Mouse (Mus musculus) heart, postnatal 0 days (tissue): ENCODE measurements at regions not wholly inside any gene's neighbourhood (a gene's known extent, or its start where the extent isn't known, plus 50 kb on each side); places are given as distances from the start of the nearest gene placed in this dataset.
A peak's percentile ranks its signal among the peaks of the same experiment; 100 is the strongest.

Source experiments
- ATAC-seq: fragments of 200-750 bp; cut with Nextera tagmentation; 2 replicates; pipeline ENCODE4 v1.8.0; 2017; ENCODE audit warnings: low read depth, moderate number of reproducible peaks, moderate library complexity; ENCODE audit not compliant: insufficient read depth
- DNase-seq: peaks from one replicate; pipeline ENCODE4 v3.0.0-alpha.2; 2016; ENCODE audit warnings: low spot score
- H3K27ac ChIP-seq: fragments of 300-500 bp; sonication (generic); 2 replicates; pipeline ENCODE4 v1.5.1; 2014; ENCODE audit warnings: low read depth, mild to moderate bottlenecking
- H3K27me3 ChIP-seq: fragments of 300-500 bp; sonication (generic); 2 replicates; pipeline ENCODE4 v1.6.1; 2014; ENCODE audit warnings: low read length, mixed read lengths; ENCODE audit not compliant: control insufficient read depth, insufficient read depth
- H3K36me3 ChIP-seq: fragments of 300-500 bp; sonication (generic); replicated peaks from 2 replicates; pipeline ENCODE4 v1.6.1; 2014; ENCODE audit warnings: low read length, mixed read lengths; ENCODE audit not compliant: control insufficient read depth, insufficient read depth
- H3K4me1 ChIP-seq: fragments of 300-500 bp; sonication (generic); 2 replicates; pipeline ENCODE4 v1.6.1; 2014; ENCODE audit warnings: antibody characterized with exemption; ENCODE audit not compliant: control insufficient read depth, insufficient read depth
- H3K4me2 ChIP-seq: fragments of 300-500 bp; sonication (generic); 2 replicates; pipeline ENCODE4 v1.6.1; 2014; ENCODE audit warnings: low read depth, mild to moderate bottlenecking, low read length, moderate library complexity
- H3K4me3 ChIP-seq: fragments of 300-500 bp; sonication (generic); 2 replicates; pipeline ENCODE4 v1.5.1; 2014; ENCODE audit warnings: low read depth, low read length
- H3K9ac ChIP-seq: fragments of 300-500 bp; sonication (generic); replicated peaks from 2 replicates; pipeline ENCODE4 v1.6.1; 2014; ENCODE audit warnings: low read depth, low read length, mixed read lengths
- H3K9me3 ChIP-seq: fragments of 300-500 bp; sonication (generic); replicated peaks from 2 replicates; pipeline ENCODE4 v1.6.1; 2016; ENCODE audit warnings: low read length; ENCODE audit not compliant: control insufficient read depth
- CTCF ChIP-seq: IDR thresholded peaks from 2 replicates; pipeline ENCODE4 v1.5.1; 2016; ENCODE audit warnings: antibody characterized with exemption, control low read depth, low read depth
- EP300 ChIP-seq: IDR thresholded peaks from 2 replicates; pipeline ENCODE4 v1.6.1; 2016; ENCODE audit warnings: antibody characterized with exemption, low read depth
- whole genome bisulfite sequencing: fragments of 180-500 bp; shearing (Covaris S2); extraction: QIAGEN DNeasy Blood & Tissue Kit; methylation state at CpG from one replicate; pipeline ENCODE4 v1.1.7; 2014; 5-methylcytosine and 5-hydroxymethylcytosine counted together

GRCm38 (mm10) chr15:94024806-94025205, 429.1 kb upstream of the Prickle1 start:
- 52% methylated on average over 3 of the region's 3 CpGs for WGBS
- Histone ChIP-seq H3K9me3 (no peaks in the 10 kb centered on the region), H3K4me1 (peaks cover 35% of the 10 kb centered on the region), H3K4me3 (no peak overlapping the region), H3K36me3 (no peaks in the 10 kb centered on the region), H3K4me2 (no peak overlapping the region), H3K27me3 (no peaks in the 10 kb centered on the region), H3K27ac (peak overlapping the region; percentile 58; the same call in 1 of the 2 replicates), H3K9ac (no peak overlapping the region)
- TF ChIP-seq CTCF, result no peak
- no peak for TF ChIP-seq EP300
- no peak for ATAC-seq
- no peak for DNase-seq

DNA sequence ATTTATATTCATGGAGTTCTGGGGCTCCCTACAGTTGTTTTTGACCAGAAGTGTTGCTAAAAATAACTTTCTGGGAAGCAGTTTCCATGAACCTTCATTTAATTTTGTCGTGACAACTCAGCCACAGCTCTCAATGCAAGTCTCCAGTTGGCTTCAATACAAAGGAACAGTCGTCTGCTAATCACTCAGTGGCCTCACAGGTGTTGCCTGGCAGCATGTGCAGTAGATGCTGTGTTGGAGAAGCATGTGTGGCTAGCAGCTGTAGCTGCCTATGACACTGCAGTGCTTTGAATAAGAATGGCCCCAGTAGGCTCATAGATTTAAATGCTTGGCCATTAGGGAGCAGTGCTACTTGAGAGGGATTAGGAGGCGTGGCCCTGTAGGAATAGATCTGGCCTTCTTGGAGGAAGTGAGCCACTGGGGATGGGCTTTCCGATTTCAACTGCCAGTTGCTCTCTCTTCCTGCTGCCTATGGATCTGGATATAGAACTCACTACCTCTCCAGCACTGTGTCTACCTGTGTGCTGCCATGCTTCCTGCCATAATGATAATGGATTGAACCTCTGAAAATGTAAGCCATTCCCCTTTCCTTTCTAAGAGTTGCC, 428.5 kb upstream of the Prickle1 start:
- Histone ChIP-seq H3K4me3 (no peak overlapping the region), H3K27ac (peak overlapping the region; percentile 58), H3K27me3 (no peaks in the 10 kb centered on the region), H3K9ac (no peak overlapping the region), H3K9me3 (no peaks in the 10 kb centered on the region), H3K4me2 (no peak overlapping the region), H3K36me3 (no peaks in the 10 kb centered on the region), H3K4me1 (peaks cover 35% of the 10 kb centered on the region)
- WGBS, result 49% methylated on average over 4 of the region's 4 CpGs
- ATAC-seq (peak; percentile 55), DNase-seq (peak; percentile 39)
- TF ChIP-seq CTCF (no peak), EP300 (no peak)

DNA sequence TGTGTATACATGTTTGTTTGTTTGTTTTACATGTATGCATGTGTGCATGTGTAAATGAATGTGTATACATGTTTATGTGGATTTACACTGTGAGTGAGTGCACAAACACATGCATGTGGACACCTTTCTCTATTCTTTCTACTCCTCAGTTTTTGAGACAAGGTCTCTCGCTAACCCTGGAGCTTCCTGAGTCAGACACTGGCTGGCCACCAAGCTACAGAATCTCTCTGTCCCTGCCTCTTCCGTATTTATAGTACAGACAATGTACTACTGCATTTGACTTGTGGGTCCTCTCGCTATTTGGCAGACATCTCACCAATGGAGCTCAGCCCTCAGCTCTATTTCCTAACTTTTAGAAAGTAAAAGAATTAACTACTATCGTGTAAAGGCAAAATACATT, 427.8 kb upstream of the Prickle1 start:
- no peak overlapping the region for H3K4me2 ChIP-seq
- DNase-seq (peak; percentile 20), ATAC-seq (no peak)
- H3K9me3 ChIP-seq, result no peaks in the 10 kb centered on the region
- 28% methylated on average over 4 of the region's 4 CpGs for WGBS
- H3K27me3 ChIP-seq, result no peaks in the 10 kb centered on the region
- no peak overlapping the region for H3K4me3 ChIP-seq
- no peaks in the 10 kb centered on the region for H3K36me3 ChIP-seq
- peaks cover 35% of the 10 kb centered on the region for H3K4me1 ChIP-seq
- H3K27ac ChIP-seq, result peak overlapping the region; percentile 58
- TF ChIP-seq EP300, result no peak
- TF ChIP-seq CTCF, result no peak
- H3K9ac ChIP-seq, result no peak overlapping the region

DNA sequence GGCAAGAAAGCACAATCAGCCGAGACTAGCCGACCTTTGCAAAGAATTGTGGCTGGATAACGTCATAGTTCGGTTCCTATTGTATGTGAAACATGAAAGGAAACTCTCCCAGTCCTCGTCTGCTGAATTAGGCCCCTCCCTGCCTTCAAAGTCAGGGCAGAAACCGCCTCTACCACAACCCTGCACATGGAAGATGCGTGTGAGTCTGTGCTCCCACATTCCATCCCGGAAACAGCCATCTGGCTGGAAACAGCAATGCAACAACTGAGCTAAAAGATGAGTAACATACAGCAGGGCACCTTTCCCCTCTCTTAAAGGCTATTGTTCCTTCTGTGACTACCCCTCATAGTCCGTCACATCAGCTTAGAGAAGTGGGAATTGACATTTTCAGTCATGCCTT, 422.1 kb upstream of the Prickle1 start:
- WGBS, result 62% methylated on average over 9 of the region's 9 CpGs
- Histone ChIP-seq H3K4me3 (no peak overlapping the region), H3K4me2 (no peak overlapping the region), H3K9ac (no peak overlapping the region), H3K27ac (no peak overlapping the region), H3K4me1 (no peaks in the 10 kb centered on the region), H3K27me3 (no peaks in the 10 kb centered on the region), H3K9me3 (no peaks in the 10 kb centered on the region), H3K36me3 (no peaks in the 10 kb centered on the region)
- DNase-seq, result no peak
- no peak for ATAC-seq
- TF ChIP-seq EP300 (no peak), CTCF (no peak)

DNA sequence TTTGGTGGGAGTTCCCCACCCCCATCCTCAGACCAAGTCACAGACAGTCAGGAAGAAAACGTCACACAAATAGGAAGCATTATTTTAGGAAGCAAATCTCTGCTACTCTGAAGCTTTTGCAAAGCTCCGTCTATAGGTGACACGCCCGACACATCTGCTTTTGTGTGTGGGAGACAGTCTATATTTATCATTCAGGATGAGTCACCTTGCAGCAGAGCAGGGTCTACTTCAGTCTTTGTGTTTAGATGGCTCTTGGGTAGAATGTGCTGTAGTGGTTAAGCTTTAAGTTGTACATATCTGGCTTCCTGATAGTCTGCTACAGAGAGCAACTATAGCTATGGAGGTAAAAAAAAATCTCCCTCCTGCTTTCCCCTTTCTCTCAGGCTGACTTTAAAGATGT, 415.8 kb upstream of the Prickle1 start:
- Histone ChIP-seq H3K9ac (no peak overlapping the region), H3K27me3 (no peaks in the 10 kb centered on the region), H3K36me3 (no peaks in the 10 kb centered on the region), H3K27ac (no peak overlapping the region), H3K4me1 (no peaks in the 10 kb centered on the region), H3K4me2 (no peak overlapping the region), H3K9me3 (no peaks in the 10 kb centered on the region), H3K4me3 (no peak overlapping the region)
- TF ChIP-seq CTCF (no peak), EP300 (no peak)
- DNase-seq, result no peak
- 16% methylated on average over 4 of the region's 4 CpGs for WGBS
- no peak for ATAC-seq

DNA sequence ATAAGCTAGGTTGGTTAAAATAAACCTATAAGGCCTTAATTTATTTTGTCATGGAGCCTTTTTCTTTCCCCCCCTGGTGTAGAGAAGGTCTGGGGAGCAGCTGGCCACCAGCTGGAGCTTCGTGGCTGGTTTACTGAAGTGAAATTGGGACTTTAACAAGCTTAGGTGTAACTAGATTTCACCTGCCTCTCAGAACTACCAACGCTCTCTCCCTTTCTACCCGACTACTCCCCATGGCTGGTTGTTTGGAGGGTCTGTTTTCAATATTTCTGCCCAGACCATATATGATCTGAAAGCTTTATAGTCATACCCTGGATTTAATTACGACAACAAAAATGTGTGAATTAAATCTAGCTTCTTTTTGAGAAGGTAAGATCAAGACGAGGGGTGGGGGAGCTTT, 410.4 kb upstream of the Prickle1 start:
- ATAC-seq (no peak), DNase-seq (no peak)
- Histone ChIP-seq H3K36me3 (no peaks in the 10 kb centered on the region), H3K4me1 (peaks cover 5% of the 10 kb centered on the region; the same call in 1 of the 2 replicates), H3K4me2 (no peak overlapping the region), H3K9ac (no peak overlapping the region), H3K27me3 (no peaks in the 10 kb centered on the region), H3K4me3 (no peak overlapping the region), H3K9me3 (no peaks in the 10 kb centered on the region), H3K27ac (no peak overlapping the region)
- WGBS, result 77% methylated on average over 5 of the region's 5 CpGs
- no peak for TF ChIP-seq EP300
- TF ChIP-seq CTCF, result no peak
